7 mouse cellular contexts compared by ENCODE assay signal in the genomic region with DNA sequence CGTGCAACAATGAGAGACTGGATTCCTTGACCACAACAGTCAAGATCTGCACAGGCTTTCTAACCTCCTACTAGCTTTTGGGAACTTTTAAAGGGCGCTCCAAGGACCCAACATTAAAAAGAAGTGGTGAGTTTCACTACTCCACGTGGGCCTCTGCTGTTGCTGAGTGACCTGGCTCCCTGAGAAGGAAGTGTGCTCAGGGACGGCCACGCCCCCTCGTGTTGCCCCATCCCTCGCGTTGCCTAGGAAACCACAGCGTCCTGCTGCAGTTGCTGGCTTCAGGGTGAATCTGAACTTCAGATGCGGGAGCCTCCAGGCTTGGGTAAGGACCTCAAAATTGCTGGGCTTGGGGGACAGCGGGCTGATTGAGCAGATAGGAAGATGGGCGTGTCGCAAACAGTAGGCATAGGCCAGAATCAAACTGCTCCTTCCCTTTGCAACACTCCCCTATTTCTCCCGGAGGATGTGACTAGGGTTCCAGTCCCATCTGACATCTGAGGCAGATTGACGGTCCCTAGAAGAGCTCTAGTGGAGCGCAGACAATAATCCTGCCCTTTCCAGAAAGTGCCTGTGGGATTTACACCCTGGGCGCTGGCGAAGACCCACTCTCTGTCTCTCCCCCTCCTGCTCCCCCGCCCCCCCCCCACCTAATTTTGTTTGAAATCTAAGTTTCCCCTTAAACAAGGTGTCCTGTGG. TPM values are rescaled to one million over a fixed set of nuclear protein-coding genes. Genes with fewer than 3 reads are reported as not detected.
A peak's percentile ranks its signal among the peaks of the same experiment; 100 is the strongest.
DNase-seq lines count a peak whose midpoint lies in the region; ATAC-seq and TF ChIP-seq lines count a peak whose summit lies in the region.

Gene Ccdc180, plus strand, starts transcription at position 238 of the 696 bp plus-strand sequence.

- DNase-seq in embryo, embryonic 11.5 days (ENCODE audit: low read depth, low spot score) = peak; percentile 63
- DNase-seq in heart, adult 9 months (ENCODE audit: low spot score in 2 of 2) = peak; percentile 36 to 48
- peak; percentile 66 for DNase-seq in kidney, adult 9 months
- DNase-seq in limb, embryonic 14.5 days (ENCODE audit: low spot score) = peak; percentile 67
- peak; percentile 82 to 83 for DNase-seq in spleen, postnatal 36 days (ENCODE audit: low spot score in 2 of 2)

- no peaks in the 10 kb centered on the region for H3K9me3 ChIP-seq in limb, embryonic 14.5 days (ENCODE audit: control insufficient read depth, low read length)
- no peaks in the 10 kb centered on the region for H3K9me3 ChIP-seq in midbrain, embryonic 16.5 days (replicated peaks; ENCODE audit: control insufficient read depth, low read length, poor library complexity, severe bottlenecking)

- H3K4me1 ChIP-seq in limb, embryonic 14.5 days (ENCODE audit: control insufficient read depth, insufficient read depth, low read length) = peaks cover 10% of the 10 kb centered on the region
- H3K4me1 ChIP-seq in midbrain, embryonic 16.5 days (ENCODE audit: control insufficient read depth, insufficient read depth, low read length) = peaks cover 8% of the 10 kb centered on the region

- H3K4me2 ChIP-seq in limb, embryonic 14.5 days (replicated peaks; ENCODE audit: low read depth, low read length, severe bottlenecking) = peak within 1 kb of the TSS; percentile 23; the same call in 1 of the 2 replicates
- H3K4me2 ChIP-seq in midbrain, embryonic 16.5 days (ENCODE audit: low read length) = peak within 1 kb of the TSS; percentile 39

- ATAC-seq in activated CD4-positive, CD25-positive, alpha-beta regulatory T cell, adult 4 months = peak; percentile 82
- ATAC-seq in limb, embryonic 14.5 days (ENCODE audit: low FRiP score, low read depth) = 0 out of 2 replicates have a peak, but pooled peaks have one; percentile 57
- no peak for ATAC-seq in midbrain, embryonic 16.5 days

- no peak within 1 kb of the TSS for H3K27ac ChIP-seq in limb, embryonic 14.5 days (replicated peaks; ENCODE audit: low read depth, low read length)
- no peak within 1 kb of the TSS for H3K27ac ChIP-seq in midbrain, embryonic 16.5 days (ENCODE audit: low read length)

- TF ChIP-seq POLR2A in limb, embryonic 14.5 days (IDR thresholded peaks at IDR 0.05; ENCODE audit: borderline replicate concordance, extremely low read depth, insufficient read depth, insufficient read length) = no peak

- H3K27me3 ChIP-seq in limb, embryonic 14.5 days (ENCODE audit: control insufficient read depth, insufficient read depth, low read length) = no peaks in the 10 kb centered on the region
- no peaks in the 10 kb centered on the region for H3K27me3 ChIP-seq in midbrain, embryonic 16.5 days (ENCODE audit: control insufficient read depth, insufficient read depth, low read depth, low read length)

- WGBS in limb, embryonic 14.5 days = 16% methylated on average over 19 of the region's 19 CpGs
- 6% methylated on average over 19 of the region's 19 CpGs for WGBS in midbrain, embryonic 16.5 days

- no peak within 1 kb of the TSS for H3K9ac ChIP-seq in limb, embryonic 14.5 days (ENCODE audit: low read depth, low read length, severe bottlenecking)
- peak within 1 kb of the TSS; percentile 30; the same call in 1 of the 2 replicates for H3K9ac ChIP-seq in midbrain, embryonic 16.5 days (ENCODE audit: low read depth, low read length)

- no peaks in the 10 kb centered on the region for H3K36me3 ChIP-seq in limb, embryonic 14.5 days (ENCODE audit: control insufficient read depth, insufficient read depth, low read length)
- no peaks in the 10 kb centered on the region for H3K36me3 ChIP-seq in midbrain, embryonic 16.5 days (ENCODE audit: control insufficient read depth, insufficient read depth, low read length)

- H3K4me3 ChIP-seq in limb, embryonic 14.5 days (replicated peaks; ENCODE audit: low read length) = no peak within 1 kb of the TSS; the same call in 1 of the 2 replicates
- H3K4me3 ChIP-seq in midbrain, embryonic 16.5 days (ENCODE audit: low read depth, low read length) = peak within 1 kb of the TSS; percentile 11; the same call in 1 of the 2 replicates

RNA-seq across cellular contexts. Expression of gene Ccdc180, which starts in this region (rescaled TPM):
- polyA plus RNA-seq in activated CD4-positive, CD25-positive, alpha-beta regulatory T cell, adult 4 months (2017; shearing (Covaris generic)) = under 1 TPM; 0.12 to 0.29 TPM
- polyA plus RNA-seq in limb, embryonic 14.5 days (2012; rRNA removed) = 0.01 and 0.03 TPM in 2 replicates
- polyA plus RNA-seq in limb, embryonic 14.5 days (2014; fragmentation: Nextera tagmentation; extraction: Ambion mirVana) = 0.04 and 0.07 TPM in 2 replicates
- polyA plus RNA-seq in midbrain, embryonic 16.5 days (2015; fragmentation: Nextera tagmentation; extraction: Ambion mirVana) = 0.39 and 0.59 TPM in 2 replicates

Comparison
In these comparisons a context has a peak if more than half of its experiments do, and no peak if none do; other contexts are left out.
1. Peak in ATAC-seq in activated CD4-positive, CD25-positive, alpha-beta regulatory T cell, adult 4 months; RNA of the gene not detected or under 1 TPM.
2. Peak in DNase-seq, ATAC-seq and H3K4me2 ChIP-seq in limb, embryonic 14.5 days; RNA of the gene not detected or under 1 TPM.